Mouse (Mus musculus): Measurements from ENCODE around the gene Ctnnb1.
"Not testable (repeated sequence)": the region's sequence is repeated elsewhere in the genome, so short reads cannot be mapped to it uniquely, and the experiment has no call there.

Ctnnb1 gene

DNA sequence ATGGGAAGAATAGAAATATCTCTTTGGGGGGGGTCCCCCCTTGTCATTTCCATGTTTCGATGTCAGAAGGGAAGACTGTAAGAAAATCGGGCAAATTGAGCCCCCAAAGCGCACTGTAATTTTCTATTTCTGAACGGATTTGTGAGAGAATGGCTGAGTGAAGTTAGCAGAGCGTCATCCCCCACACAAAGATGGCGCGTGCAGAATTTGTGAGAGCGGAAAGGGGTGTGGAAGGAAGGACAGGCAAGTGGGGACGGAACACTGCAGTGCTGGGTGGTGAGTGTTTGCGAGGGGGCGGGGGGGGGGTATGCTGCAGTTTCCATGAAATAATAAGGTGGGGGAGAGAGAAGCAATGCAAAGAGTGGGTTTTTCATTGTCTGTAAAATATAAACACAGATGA lies at the start of gene Ctnnb1:
Gene Ctnnb1, plus strand, starts transcription at position 136 of the 400 bp plus-strand sequence.
- DNase-seq = no peak

GRCm38 (mm10) chr9:120880286-120880685 lies 48.7 kb upstream of the Ctnnb1 start:
- no peak for DNase-seq

DNA sequence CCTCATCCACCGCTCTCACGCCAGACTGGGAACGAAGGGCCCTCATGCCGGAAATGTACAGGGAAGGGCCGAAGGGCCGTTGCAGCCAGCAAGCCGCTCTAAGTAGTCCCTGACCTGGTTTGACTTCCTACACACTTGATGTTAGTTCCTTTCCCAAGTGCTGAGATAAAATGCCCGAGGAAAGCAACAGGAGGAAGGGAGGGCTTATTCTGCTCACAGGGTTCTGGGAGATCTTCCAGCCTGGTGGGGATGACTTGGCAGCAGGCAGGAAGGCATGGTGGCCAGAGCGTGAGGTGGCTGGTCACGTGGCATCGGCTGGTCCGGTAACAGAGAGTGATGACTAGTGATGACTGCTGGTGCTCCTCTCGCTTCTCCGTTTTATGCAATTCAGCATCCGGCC lies 47.9 kb upstream of the Ctnnb1 start:
- DNase-seq = peak; percentile 18

GRCm38 (mm10) chr9:120881839-120882238 lies 47.2 kb upstream of the Ctnnb1 start:
- DNase-seq = no peak

GRCm38 (mm10) chr9:120884726-120885125 lies 44.3 kb upstream of the Ctnnb1 start:
- DNase-seq = no peak

DNA sequence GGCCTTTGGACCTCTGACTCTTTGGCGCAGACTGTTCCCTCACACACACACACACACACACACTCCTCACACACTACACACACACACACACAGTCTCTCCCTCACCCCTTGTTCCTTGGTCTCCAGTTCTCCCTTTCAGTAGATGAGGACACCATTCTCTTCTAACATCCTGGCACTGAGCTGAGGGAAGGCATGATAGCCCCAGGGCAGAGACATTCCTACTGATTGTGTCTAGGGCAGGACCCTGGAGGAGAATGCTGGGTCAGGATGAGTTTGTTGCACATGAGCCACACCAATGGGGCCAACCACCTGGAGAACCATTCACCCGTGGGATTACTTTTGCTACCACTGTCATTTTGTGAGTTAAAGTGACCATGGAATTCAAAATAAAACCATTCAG lies 41.4 kb upstream of the Ctnnb1 start:
- DNase-seq = no peak

GRCm38 (mm10) chr9:120893435-120893834 lies 35.6 kb upstream of the Ctnnb1 start:
- no peak for DNase-seq

DNA sequence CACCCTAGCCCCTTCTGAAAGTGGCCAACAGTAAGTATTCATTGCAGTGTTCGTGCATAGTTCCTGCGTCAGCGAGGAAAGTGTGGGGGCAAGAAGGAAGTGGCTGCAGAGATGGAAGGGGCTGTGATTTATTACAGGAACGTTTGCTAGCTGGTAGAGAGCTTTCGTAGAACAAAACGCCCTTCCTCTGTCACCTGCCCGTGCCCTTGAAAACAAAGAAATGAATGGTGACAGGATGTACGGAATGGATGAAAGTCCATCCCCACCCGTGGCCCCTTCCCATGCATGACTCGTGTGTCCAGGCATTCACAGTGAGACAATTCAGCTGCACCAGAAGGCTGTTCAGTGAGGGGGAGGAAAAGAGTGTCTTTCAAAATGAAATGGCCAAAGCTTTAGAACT lies 35.0 kb upstream of the Ctnnb1 start:
- no peak for DNase-seq

- no peak for DNase-seq
These were observed 34.6 kb upstream of the Ctnnb1 start for GRCm38 (mm10) chr9:120894376-120894775.

- DNase-seq = no peak
These were observed 32.5 kb upstream of the Ctnnb1 start for GRCm38 (mm10) chr9:120896502-120896901.

DNA sequence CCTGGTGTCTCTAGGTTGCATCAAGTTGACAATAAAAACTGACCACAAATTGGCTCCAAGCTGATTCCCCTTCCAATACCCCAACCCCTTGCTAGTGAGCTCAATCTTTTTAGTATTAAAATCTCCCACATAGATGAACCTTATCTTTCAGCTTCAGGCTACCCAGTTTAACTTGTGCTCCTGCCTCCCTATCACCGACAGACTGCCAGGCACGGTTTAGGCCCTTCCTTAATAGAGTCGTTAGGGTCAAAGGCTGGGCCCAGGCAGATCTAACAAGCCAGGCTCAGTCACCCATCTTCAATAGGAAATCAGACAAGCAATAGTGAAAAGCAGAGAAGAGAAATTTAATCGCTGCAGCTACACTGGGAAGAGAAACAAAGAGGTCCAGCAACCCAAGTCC lies 31.7 kb upstream of the Ctnnb1 start:
- DNase-seq = no peak

DNA sequence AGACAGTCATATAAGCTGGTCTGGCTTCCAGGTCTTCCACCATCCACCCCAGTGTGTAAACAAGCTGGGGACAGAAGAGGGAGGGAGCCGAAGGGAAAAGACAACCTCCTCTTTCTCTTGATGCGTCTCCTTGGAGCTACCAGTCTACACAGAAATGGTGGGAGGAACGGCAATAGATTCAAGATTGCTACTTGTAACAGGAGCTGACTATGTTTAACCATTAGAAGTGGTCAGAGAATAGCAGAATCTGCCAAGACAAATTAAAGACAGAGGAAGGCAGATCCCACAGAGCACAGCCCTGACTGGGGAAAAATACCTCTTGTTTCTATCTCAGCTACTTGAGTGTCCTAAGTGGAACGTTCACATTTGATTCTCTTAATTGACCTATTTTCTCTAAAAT lies 29.2 kb upstream of the Ctnnb1 start:
- no peak for DNase-seq

DNA sequence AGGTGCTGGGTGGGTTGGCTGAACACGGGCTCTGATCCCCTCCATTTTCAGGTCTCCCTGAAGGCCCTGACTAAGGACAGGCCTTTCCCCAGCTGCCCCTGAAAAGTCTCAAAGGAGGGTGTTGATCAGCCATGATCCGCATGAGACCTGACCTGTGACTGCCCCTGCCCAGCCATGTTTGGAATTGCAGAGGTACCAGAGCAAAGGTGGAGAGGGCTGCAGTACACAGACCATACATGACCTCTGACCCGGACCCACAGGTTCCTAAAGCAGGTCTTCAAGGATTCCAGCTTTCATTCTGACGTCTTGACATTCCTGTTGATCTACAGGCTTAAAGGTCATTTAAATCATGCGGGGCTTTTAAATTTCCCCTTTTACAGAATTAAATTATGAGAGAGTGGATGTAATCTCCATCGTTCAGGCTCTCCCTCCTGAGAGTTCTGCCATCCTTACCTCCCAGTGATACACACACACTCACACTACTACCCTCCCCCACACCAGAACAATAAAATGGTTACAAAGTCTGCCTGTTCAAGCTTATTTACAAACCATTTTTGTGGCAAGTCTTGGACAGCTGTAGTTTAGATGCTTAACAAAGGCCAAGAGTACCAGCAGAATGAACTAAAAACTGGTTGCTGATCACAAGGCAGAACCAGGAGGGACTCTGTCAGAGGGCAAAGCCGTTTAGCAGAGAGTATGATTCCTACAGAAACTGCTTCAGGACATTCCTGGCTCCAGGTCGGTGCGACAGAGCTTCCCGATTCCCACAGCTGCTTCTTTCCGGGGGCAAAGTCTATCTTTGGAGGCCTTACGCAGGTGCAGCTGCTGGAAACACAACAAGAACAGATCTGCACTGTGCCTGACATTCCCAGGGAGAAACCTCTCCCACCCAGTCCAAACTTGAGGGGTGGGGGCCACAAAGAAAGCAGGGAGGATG lies 28.4 kb upstream of the Ctnnb1 start:
- no peak for DNase-seq

DNA sequence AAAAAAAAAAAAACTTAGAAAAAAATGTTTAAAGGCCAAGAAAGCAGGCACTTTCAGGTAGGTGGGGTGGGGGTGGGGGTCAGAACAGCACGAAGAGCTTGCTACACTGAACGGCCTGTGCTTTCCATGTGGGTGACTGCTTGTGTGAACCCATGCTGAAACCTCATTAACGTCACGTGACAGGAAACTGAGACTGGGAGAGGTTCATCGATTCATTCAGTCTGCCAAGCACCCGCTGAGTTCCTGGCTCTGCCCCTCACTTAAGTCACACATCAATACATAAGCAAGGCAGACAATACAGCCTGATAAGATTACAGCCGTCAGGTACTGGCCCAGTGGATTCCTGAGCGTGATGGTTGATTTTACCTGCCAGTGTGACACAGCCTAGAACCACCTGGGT lies 26.5 kb upstream of the Ctnnb1 start:
- no peak for DNase-seq

GRCm38 (mm10) chr9:120908461-120908860 lies 20.6 kb upstream of the Ctnnb1 start:
- DNase-seq = no peak

DNA sequence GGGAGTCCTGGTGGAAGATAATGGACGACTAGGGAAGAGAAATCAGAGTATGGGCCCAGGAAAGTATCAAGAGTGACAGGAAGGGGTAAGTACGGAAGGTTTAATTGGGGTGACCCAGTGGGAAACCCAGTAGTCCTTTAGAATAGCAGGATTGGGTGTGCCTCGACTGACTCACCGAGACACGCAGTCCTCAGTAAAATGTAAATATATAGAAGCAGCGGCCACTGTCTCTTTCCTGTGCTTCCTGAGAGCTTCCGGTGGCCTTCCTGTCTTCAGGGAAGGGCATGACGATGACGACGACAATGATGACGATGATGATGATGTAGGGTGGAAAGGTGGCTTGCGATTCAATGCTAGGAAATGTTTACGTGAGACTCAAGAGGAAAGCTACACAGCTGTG lies 15.9 kb upstream of the Ctnnb1 start:
- no peak for DNase-seq

DNA sequence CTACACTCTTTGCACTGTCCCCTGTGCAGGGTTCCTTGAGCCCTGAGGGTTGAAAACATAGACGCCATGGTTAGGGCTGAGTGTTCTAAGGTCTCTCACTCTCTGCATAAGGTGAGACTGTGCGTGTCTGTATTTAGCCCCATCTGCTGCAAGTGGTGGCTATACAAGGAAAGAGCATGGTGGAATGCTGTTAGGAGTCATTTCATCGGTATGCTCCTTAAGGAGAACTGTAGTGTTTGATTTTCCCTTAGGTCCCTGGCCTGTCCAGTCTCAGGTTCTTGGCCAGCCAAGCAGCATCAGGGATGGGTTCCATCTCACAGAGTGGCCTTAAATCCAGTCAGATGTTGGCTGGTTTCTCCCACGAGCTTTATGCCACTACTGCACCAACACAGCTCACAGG lies 14.6 kb upstream of the Ctnnb1 start:
- DNase-seq = no peak

DNA sequence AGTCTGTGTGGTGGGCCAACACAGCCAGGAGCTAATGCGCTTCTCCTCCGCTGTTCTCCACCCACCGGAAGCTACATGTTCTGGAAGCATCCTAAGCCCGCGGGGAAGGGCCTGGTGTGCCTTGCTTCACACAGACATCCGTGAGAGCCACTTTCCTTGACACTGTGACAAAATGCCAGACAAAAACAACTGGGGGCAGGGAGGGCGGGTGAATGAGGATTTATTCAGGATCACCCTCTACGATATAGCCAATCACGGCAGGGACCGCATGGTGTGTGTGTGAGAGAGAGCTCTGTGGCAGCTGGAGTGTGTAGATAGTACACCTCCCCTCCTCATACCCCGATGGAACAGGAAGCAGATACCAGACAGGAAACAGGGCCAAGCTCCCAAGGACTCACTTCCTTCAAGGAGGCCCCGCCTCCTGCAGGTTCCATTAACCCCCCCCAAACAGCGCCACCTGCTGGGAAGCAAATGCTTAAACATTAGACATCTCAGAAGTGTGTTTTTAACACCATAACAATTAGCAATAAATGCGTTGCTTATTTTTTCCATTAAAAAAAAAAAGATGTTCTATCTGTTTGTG lies 14.0 kb upstream of the Ctnnb1 start:
- peak; percentile 58 for DNase-seq

DNA sequence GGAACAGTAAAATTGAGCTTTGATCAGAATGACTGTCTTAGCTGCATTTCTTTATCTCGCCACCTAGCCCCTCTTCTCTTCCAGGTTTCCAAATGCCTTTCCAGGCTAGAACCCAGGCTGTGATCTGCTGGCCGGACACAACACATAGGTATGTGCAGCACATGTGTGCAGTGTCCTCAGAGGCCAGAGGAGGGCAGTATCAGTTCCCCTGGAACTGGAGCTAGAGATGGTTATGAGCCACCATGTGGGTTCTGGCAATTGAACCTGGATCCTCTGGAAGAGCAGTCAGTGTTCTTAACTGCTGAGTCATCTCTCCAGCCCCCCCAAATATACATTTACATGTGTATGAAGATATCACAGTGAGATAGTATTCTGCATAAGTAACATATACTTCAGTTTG lies 11.4 kb upstream of the Ctnnb1 start:
- not testable (repeated sequence) for DNase-seq

- DNase-seq = no peak
These were observed 10.8 kb upstream of the Ctnnb1 start for GRCm38 (mm10) chr9:120918211-120918610.

GRCm38 (mm10) chr9:120918642-120919041 lies 10.4 kb upstream of the Ctnnb1 start:
- DNase-seq = no peak

- no peak for DNase-seq
These were observed 9.9 kb upstream of the Ctnnb1 start for GRCm38 (mm10) chr9:120919130-120919529.

GRCm38 (mm10) chr9:120926126-120926525 lies 2.9 kb upstream of the Ctnnb1 start:
- no peak for DNase-seq

DNA sequence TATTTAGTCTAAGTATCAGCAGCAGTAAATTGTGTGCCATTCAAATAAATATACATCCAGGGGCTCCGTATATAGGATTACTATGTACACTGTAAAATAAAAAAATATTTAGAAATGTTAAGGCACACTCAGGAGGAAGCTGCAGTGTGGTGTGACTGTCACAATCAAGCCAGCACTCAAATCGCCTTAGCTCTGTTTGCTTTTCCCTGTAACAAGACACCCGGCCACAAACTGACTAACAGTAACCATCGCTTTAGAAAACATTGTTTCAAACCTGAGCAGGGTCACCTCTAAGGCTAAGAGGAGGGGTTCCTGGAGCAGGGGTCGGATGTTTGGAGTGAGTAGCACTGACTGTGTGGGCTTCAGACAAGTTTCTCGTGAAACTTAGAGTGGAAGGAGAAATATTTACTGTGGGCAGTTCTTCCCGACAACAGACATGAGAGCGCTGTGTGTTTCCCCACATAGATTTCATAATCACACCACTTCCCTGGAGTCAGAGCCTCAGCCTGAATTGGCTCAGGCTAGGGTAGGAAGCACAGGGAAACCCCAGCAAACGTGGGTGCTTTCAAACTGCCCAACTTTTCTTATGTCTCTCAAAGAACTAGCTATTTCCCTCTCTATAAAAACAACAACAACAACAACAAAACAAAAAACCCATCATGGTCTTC lies 1.9 kb upstream of the Ctnnb1 start:
- DNase-seq = no peak

Data from lung, postnatal 14 days (tissue).